Mouse (Mus musculus): ENCODE data around the gene Hs3st3a1. TPM values are rescaled to one million over a fixed set of nuclear protein-coding genes. Genes with fewer than 3 reads are reported as not detected.

The Hs3st3a1 gene
- total RNA-seq (2023) = under 1 TPM; 0.30 to 0.41 TPM

DNA sequence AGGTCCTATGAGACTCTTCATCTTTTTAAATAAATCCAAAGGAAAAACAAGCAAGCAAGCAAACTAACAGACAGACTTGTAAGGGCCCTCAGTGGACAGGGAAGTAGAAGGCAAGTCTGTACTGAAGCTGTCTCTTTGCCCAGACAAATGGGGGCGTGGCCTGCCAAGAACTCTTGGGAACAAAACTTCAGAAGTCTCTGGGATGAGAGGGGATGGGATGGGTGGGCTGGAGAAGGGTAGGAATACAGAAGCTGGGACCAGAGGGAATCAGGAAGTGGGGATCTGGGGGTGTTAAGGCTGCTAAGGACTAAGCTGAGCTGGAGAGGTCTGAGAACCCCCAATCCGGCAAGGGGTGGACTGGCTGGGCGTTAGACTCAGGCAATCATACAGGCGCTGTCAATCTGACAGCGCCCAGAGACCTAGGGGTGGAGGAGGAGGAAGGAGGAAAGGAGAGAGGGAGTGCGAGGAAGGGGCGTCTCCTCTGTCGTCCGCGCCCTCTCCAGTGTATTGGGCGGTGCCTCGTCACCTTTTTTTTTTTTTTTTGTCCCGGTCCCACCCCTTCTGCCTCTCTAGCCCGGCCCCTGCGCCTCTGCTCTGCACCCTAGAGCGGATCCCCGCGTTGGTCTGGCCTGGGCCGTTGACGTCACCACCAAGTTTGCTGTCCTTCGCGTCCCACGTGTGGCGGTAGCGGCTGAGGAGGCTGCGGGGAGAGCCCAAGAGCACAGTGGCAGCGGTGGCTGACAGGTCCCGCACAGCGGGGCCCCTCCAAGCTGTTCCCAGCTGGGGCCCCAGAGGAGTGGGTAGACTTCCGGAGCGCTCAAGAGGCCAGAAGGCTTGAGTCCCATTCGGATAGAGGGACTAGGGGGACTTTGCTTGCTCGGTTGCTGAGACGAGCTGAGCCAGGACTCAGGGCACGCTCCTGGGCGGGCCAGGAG lies at the start of gene Hs3st3a1:
Gene Hs3st3a1, plus strand, starts transcription at position 722 of the 935 bp plus-strand sequence.

DNA sequence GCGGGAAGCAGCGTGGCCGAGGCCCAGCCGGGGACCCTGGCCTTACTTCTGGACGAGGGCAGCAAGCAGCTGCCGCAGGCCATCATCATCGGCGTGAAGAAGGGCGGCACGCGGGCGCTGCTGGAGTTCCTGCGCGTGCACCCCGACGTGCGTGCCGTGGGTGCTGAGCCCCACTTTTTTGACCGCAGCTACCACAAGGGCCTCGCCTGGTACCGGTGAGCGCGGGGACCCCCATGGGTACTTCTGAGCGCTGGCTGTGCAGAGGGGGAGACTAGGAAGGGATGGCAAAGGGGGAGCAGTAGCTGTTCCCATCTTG lies 1.2 kb downstream of the Hs3st3a1 start, which contains the start of gene F930015N05Rik:
Gene F930015N05Rik, minus strand, starts transcription at position 242 of the 316 bp plus-strand sequence.

Other genes starting within 250 kb of the Hs3st3a1 start
- gene F930015N05Rik, start 1.3 kb downstream of the Hs3st3a1 start, total RNA-seq (2023) = not detected